Mouse (Mus musculus) forebrain, embryonic 15.5 days (tissue): Measurements from ENCODE around the gene Nudt22. TPM values are rescaled to one million over a fixed set of nuclear protein-coding genes. Genes with fewer than 3 reads are reported as not detected.

Experiments
- ATAC-seq: fragments of 200-750 bp; cut with Nextera tagmentation; replicated peaks from 2 replicates; pipeline ENCODE4 v1.8.0; 2017; ENCODE audit warnings: mild to moderate bottlenecking, moderate TSS enrichment, moderate library complexity
- H3K27ac ChIP-seq: fragments of 300-500 bp; sonication (generic); replicated peaks from 2 replicates; pipeline ENCODE4 v1.5.1; 2015; ENCODE audit warnings: mild to moderate bottlenecking, inconsistent platforms
- H3K27me3 ChIP-seq: fragments of 300-500 bp; sonication (generic); 2 replicates; pipeline ENCODE4 v1.6.1; 2015; ENCODE audit warnings: inconsistent platforms
- H3K36me3 ChIP-seq: fragments of 300-500 bp; sonication (generic); 2 replicates; pipeline ENCODE4 v1.6.1; 2015; ENCODE audit warnings: mild to moderate bottlenecking, inconsistent platforms
- H3K4me1 ChIP-seq: fragments of 300-500 bp; sonication (generic); 2 replicates; pipeline ENCODE4 v1.6.1; 2015; ENCODE audit warnings: inconsistent platforms
- H3K4me2 ChIP-seq: fragments of 300-500 bp; sonication (generic); replicated peaks from 2 replicates; pipeline ENCODE4 v1.6.1; 2015; ENCODE audit warnings: mild to moderate bottlenecking, inconsistent platforms
- H3K4me3 ChIP-seq: fragments of 300-500 bp; sonication (generic); 2 replicates; pipeline ENCODE4 v1.5.1; 2015; ENCODE audit warnings: mild to moderate bottlenecking, inconsistent platforms
- H3K9ac ChIP-seq: fragments of 300-500 bp; sonication (generic); replicated peaks from 2 replicates; pipeline ENCODE4 v1.6.1; 2015; ENCODE audit warnings: mild to moderate bottlenecking, inconsistent platforms
- H3K9me3 ChIP-seq: fragments of 300-500 bp; sonication (generic); 2 replicates; pipeline ENCODE4 v1.6.1; 2016; ENCODE audit warnings: inconsistent platforms
- WGBS: fragments of 180-500 bp; shearing (Covaris S2); methylation state at CpG from one replicate; pipeline ENCODE4 v1.1.7; 2015; ENCODE audit warnings: mixed read lengths; 5-methylcytosine and 5-hydroxymethylcytosine counted together
- polyA plus RNA-seq: library from polyadenylated mRNA; unstranded; fragments of >200 nt; fragmentation: Nextera tagmentation; extraction: Ambion mirVana; gene quantifications from 2 replicates; pipeline ENCODE4 v1.2.1, GENCODE M21; 2015

Nudt22 gene
- polyA plus RNA-seq, 1 experiment from 2014 or later, result 18.1 TPM

GRCm38 (mm10) chr19:7017541-7018457 is 21.9 kb upstream of the Nudt22 start:
- WGBS, result 90% methylated on average over 12 of the region's 12 CpGs
- Histone ChIP-seq H3K36me3 (peaks cover 44% of the 10 kb centered on the region), H3K9me3 (no peaks in the 10 kb centered on the region), H3K27ac (no peak overlapping the region), H3K4me3 (no peak overlapping the region), H3K27me3 (no peaks in the 10 kb centered on the region), H3K4me1 (no peaks in the 10 kb centered on the region), H3K4me2 (no peak overlapping the region), H3K9ac (no peak overlapping the region)
- no peak for ATAC-seq

GRCm38 (mm10) chr19:7014481-7015135 is 18.7 kb upstream of the Nudt22 start:
- H3K36me3 ChIP-seq, result peaks cover 12% of the 10 kb centered on the region
- H3K4me1 ChIP-seq, result no peaks in the 10 kb centered on the region
- ATAC-seq, result no peak
- WGBS, result 92% methylated on average over 20 of the region's 20 CpGs
- H3K27me3 ChIP-seq, result no peaks in the 10 kb centered on the region
- H3K4me2 ChIP-seq, result no peak overlapping the region
- no peak overlapping the region for H3K4me3 ChIP-seq
- no peak overlapping the region for H3K27ac ChIP-seq
- H3K9ac ChIP-seq, result no peak overlapping the region
- no peaks in the 10 kb centered on the region for H3K9me3 ChIP-seq

- 0 out of 2 replicates have a peak, but pooled peaks cover 6% of the 10 kb centered on the region for H3K36me3 ChIP-seq
- H3K4me1 ChIP-seq, result no peaks in the 10 kb centered on the region
- H3K4me3 ChIP-seq, result no peak overlapping the region
- 90% methylated on average over 9 of the region's 9 CpGs for WGBS
- no peaks in the 10 kb centered on the region for H3K9me3 ChIP-seq
- H3K27me3 ChIP-seq, result no peaks in the 10 kb centered on the region
- H3K9ac ChIP-seq, result no peak overlapping the region
- H3K4me2 ChIP-seq, result no peak overlapping the region
- H3K27ac ChIP-seq, result no peak overlapping the region
- no peak for ATAC-seq
Observed at GRCm38 (mm10) chr19:7013984-7014383, 18.1 kb upstream of the Nudt22 start.

- Histone ChIP-seq H3K4me2 (no peak overlapping the region), H3K27ac (no peak overlapping the region), H3K9me3 (no peaks in the 10 kb centered on the region), H3K4me1 (no peaks in the 10 kb centered on the region), H3K27me3 (no peaks in the 10 kb centered on the region), H3K36me3 (0 out of 2 replicates have a peak, but pooled peaks cover 3% of the 10 kb centered on the region), H3K4me3 (no peak overlapping the region), H3K9ac (no peak overlapping the region)
- ATAC-seq, result no peak
- WGBS, result 92% methylated on average over 4 of the region's 4 CpGs
Observed at GRCm38 (mm10) chr19:7012426-7012825, 16.5 kb upstream of the Nudt22 start.

- H3K36me3 ChIP-seq, result no peaks in the 10 kb centered on the region
- H3K4me2 ChIP-seq, result no peak overlapping the region
- no peaks in the 10 kb centered on the region for H3K9me3 ChIP-seq
- no peak overlapping the region for H3K27ac ChIP-seq
- H3K4me1 ChIP-seq, result no peaks in the 10 kb centered on the region
- H3K9ac ChIP-seq, result no peak overlapping the region; the same call in 1 of the 2 replicates
- no peaks in the 10 kb centered on the region for H3K27me3 ChIP-seq
- 86% methylated on average over 9 of the region's 9 CpGs for WGBS
- no peak overlapping the region for H3K4me3 ChIP-seq
- ATAC-seq, result no peak
Observed at GRCm38 (mm10) chr19:7006892-7007593, 11.1 kb upstream of the Nudt22 start.

GRCm38 (mm10) chr19:6999360-7000063 is 3.6 kb upstream of the Nudt22 start:
- Histone ChIP-seq H3K36me3 (0 out of 2 replicates have a peak, but pooled peaks cover 9% of the 10 kb centered on the region), H3K4me1 (peaks cover 25% of the 10 kb centered on the region), H3K9me3 (no peaks in the 10 kb centered on the region), H3K4me3 (no peak overlapping the region), H3K4me2 (no peak overlapping the region), H3K9ac (no peak overlapping the region), H3K27me3 (no peaks in the 10 kb centered on the region), H3K27ac (no peak overlapping the region)
- no peak for ATAC-seq
- WGBS, result 91% methylated on average over 19 of the region's 19 CpGs

GRCm38 (mm10) chr19:6997721-6998290 is 1.9 kb upstream of the Nudt22 start:
- no peaks in the 10 kb centered on the region for H3K9me3 ChIP-seq
- H3K36me3 ChIP-seq, result 0 out of 2 replicates have a peak, but pooled peaks cover 9% of the 10 kb centered on the region
- no peak overlapping the region for H3K4me3 ChIP-seq
- H3K4me1 ChIP-seq, result peaks cover 32% of the 10 kb centered on the region
- no peak for ATAC-seq
- H3K27me3 ChIP-seq, result no peaks in the 10 kb centered on the region
- 75% methylated on average over 9 of the region's 9 CpGs for WGBS
- no peak overlapping the region for H3K4me2 ChIP-seq
- no peak overlapping the region for H3K9ac ChIP-seq
- no peak overlapping the region for H3K27ac ChIP-seq

- H3K9ac ChIP-seq, result peak overlapping the region; percentile 67
- peak overlapping the region; percentile 82 for H3K4me2 ChIP-seq
- H3K9me3 ChIP-seq, result no peaks in the 10 kb centered on the region
- peaks cover 40% of the 10 kb centered on the region for H3K4me1 ChIP-seq
- H3K4me3 ChIP-seq, result peak overlapping the region; percentile 60
- H3K27me3 ChIP-seq, result no peaks in the 10 kb centered on the region
- H3K27ac ChIP-seq, result no peak overlapping the region
- ATAC-seq, result no peak
- H3K36me3 ChIP-seq, result 0 out of 2 replicates have a peak, but pooled peaks cover 9% of the 10 kb centered on the region
- 50% methylated on average over 21 of the region's 21 CpGs for WGBS
Observed at GRCm38 (mm10) chr19:6995255-6995991, 494 bp downstream of the Nudt22 start.

GRCm38 (mm10) chr19:6994489-6994888 is 1.4 kb downstream of the Nudt22 start:
- Histone ChIP-seq H3K4me3 (no peak overlapping the region), H3K4me1 (peaks cover 40% of the 10 kb centered on the region)

GRCm38 (mm10) chr19:6994002-6994401 is 1.9 kb downstream of the Nudt22 start:
- H3K9ac ChIP-seq, result no peak overlapping the region
- no peak for ATAC-seq
- H3K4me1 ChIP-seq, result peaks cover 40% of the 10 kb centered on the region

More at GRCm38 (mm10) chr19:6994489-6994888, 1.4 kb downstream of the Nudt22 start:
- Histone ChIP-seq H3K9me3 (no peaks in the 10 kb centered on the region), H3K9ac (no peak overlapping the region), H3K36me3 (0 out of 2 replicates have a peak, but pooled peaks cover 2% of the 10 kb centered on the region), H3K27ac (no peak overlapping the region), H3K4me2 (no peak overlapping the region), H3K27me3 (no peaks in the 10 kb centered on the region)
- no peak for ATAC-seq
- WGBS, result 84% methylated on average over 8 of the region's 8 CpGs

More at GRCm38 (mm10) chr19:6994002-6994401, 1.9 kb downstream of the Nudt22 start:
- Histone ChIP-seq H3K27ac (no peak overlapping the region), H3K27me3 (no peaks in the 10 kb centered on the region), H3K4me2 (no peak overlapping the region), H3K4me3 (no peak overlapping the region), H3K36me3 (no peaks in the 10 kb centered on the region), H3K9me3 (no peaks in the 10 kb centered on the region)
- WGBS, result 90% methylated on average over 8 of the region's 8 CpGs
